Mouse (Mus musculus) right cerebral cortex, postnatal 4 days (tissue): ENCODE results near the gene Slc6a5.

ENCODE experiments used
- DNase-seq: peaks from one replicate; pipeline ENCODE4 v3.0.0-alpha.2; 2022

Gene Slc6a5

GRCm38 (mm10) chr7:49985947-49986346 is 76.0 kb downstream of the Slc6a5 start:
- DNase-seq = no peak

GRCm38 (mm10) chr7:49999321-49999720 is 89.4 kb downstream of the Slc6a5 start:
- DNase-seq = no peak

- no peak for DNase-seq
Measured at GRCm38 (mm10) chr7:50005268-50005667, 95.3 kb downstream of the Slc6a5 start.
